Mouse (Mus musculus) cerebellum, adult 2 months (tissue): ENCODE data around the gene Cacnb4. TPM values are rescaled to one million over a fixed set of nuclear protein-coding genes. Genes with fewer than 3 reads are reported as not detected.

Experiments used
- DNase-seq, 2 experiments: peaks; one replicate each; pipeline ENCODE4 v3.0.0; 2021
- H3K27ac ChIP-seq: fragments of 200-500 bp; 2 replicates; pipeline ENCODE4 v1.5.1; 2012; ENCODE audit warnings: low read length, control low read depth, inconsistent platforms; ENCODE audit not compliant: insufficient read depth
- H3K27me3 ChIP-seq: fragments of 200-500 bp; 2 replicates; pipeline ENCODE4 v1.6.1; 2012; ENCODE audit warnings: inconsistent platforms, mild to moderate bottlenecking, low read length, moderate library complexity; ENCODE audit not compliant: control insufficient read depth, insufficient read depth
- H3K4me1 ChIP-seq: fragments of 200-500 bp; 2 replicates; pipeline ENCODE4 v1.6.1; 2011; ENCODE audit warnings: low read length; ENCODE audit not compliant: control insufficient read depth, insufficient read depth
- H3K4me3 ChIP-seq: fragments of 200-500 bp; replicated peaks from 2 replicates; pipeline ENCODE3; 2011; ENCODE audit warnings: mild to moderate bottlenecking, low read depth, low read length, control low read depth; ENCODE audit not compliant: insufficient read depth
- CTCF ChIP-seq: fragments of 200-500 bp; IDR thresholded peaks from 2 replicates; pipeline ENCODE4 v1.5.1; 2011; ENCODE audit warnings: low read depth, mild to moderate bottlenecking, control low read depth, low read length, moderate library complexity, borderline replicate concordance; ENCODE audit not compliant: insufficient read depth
- POLR2A ChIP-seq: fragments of 200-500 bp; IDR thresholded peaks from 2 replicates; pipeline ENCODE4 v1.6.1; 2011; ENCODE audit warnings: low read length, control low read depth, borderline replicate concordance; ENCODE audit not compliant: insufficient read depth
- WGBS: fragments of 180-500 bp; shearing (Covaris S2); methylation state at CpG from one replicate; pipeline ENCODE4 v1.1.7; 2018; 5-methylcytosine and 5-hydroxymethylcytosine counted together
- polyA plus RNA-seq: library from polyadenylated mRNA; depleted of rRNA; stranded (reverse); fragments of >200 nt; gene quantifications from 2 replicates; pipeline ENCODE4 v1.2.3, GENCODE M21; 2012

Cacnb4 gene
- polyA plus RNA-seq, 1 experiment: 64.7 TPM

GRCm38 (mm10) chr2:52474570-52474969 lies 202.1 kb downstream of the Cacnb4 start:
- no peak for TF ChIP-seq CTCF
- no peak for TF ChIP-seq POLR2A
- peak in 1 of 2 experiments; percentile 84 for DNase-seq
- WGBS: 12% methylated on average over 11 of the region's 11 CpGs
- H3K4me3 ChIP-seq: no peak overlapping the region
- H3K4me1 ChIP-seq: peaks cover 54% of the 10 kb centered on the region
- H3K27me3 ChIP-seq: no peaks in the 10 kb centered on the region
- H3K27ac ChIP-seq: peak overlapping the region; percentile 38

- Histone ChIP-seq H3K27ac (no peak overlapping the region), H3K27me3 (no peaks in the 10 kb centered on the region), H3K4me1 (peaks cover 42% of the 10 kb centered on the region), H3K4me3 (no peak overlapping the region)
- 28% methylated on average over 4 of the region's 4 CpGs for WGBS
- no peak for TF ChIP-seq POLR2A
- no peak for TF ChIP-seq CTCF
- DNase-seq: peak; percentile 45 to 70
These were observed 204.9 kb downstream of the Cacnb4 start for GRCm38 (mm10) chr2:52471545-52472291.

GRCm38 (mm10) chr2:52470044-52470560 lies 206.5 kb downstream of the Cacnb4 start:
- TF ChIP-seq POLR2A (no peak), CTCF (no peak)
- 91% methylated on average over 4 of the region's 4 CpGs for WGBS
- Histone ChIP-seq H3K27me3 (no peaks in the 10 kb centered on the region), H3K27ac (no peak overlapping the region), H3K4me1 (peaks cover 31% of the 10 kb centered on the region), H3K4me3 (no peak overlapping the region)
- DNase-seq: no peak

GRCm38 (mm10) chr2:52467629-52468028 lies 209.0 kb downstream of the Cacnb4 start:
- peaks cover 12% of the 10 kb centered on the region for H3K4me1 ChIP-seq
- H3K27me3 ChIP-seq: no peaks in the 10 kb centered on the region
- no peak overlapping the region for H3K4me3 ChIP-seq
- no peak overlapping the region for H3K27ac ChIP-seq
- 81% methylated on average over 6 of the region's 6 CpGs for WGBS
- no peak for TF ChIP-seq CTCF
- TF ChIP-seq POLR2A: no peak
- DNase-seq: no peak

- H3K4me1 ChIP-seq: no peaks in the 10 kb centered on the region
- 0 out of 2 replicates have a peak overlapping the region, but pooled peaks have one; percentile 21 for H3K27ac ChIP-seq
- WGBS: 83% methylated on average over 12 of the region's 12 CpGs
- TF ChIP-seq CTCF (no peak), POLR2A (no peak)
- no peaks in the 10 kb centered on the region for H3K27me3 ChIP-seq
- no peak overlapping the region for H3K4me3 ChIP-seq
- no peak for DNase-seq
These were observed 215.2 kb downstream of the Cacnb4 start for GRCm38 (mm10) chr2:52461206-52461967.

- TF ChIP-seq POLR2A (no peak), CTCF (no peak)
- DNase-seq: no peak
- H3K27me3 ChIP-seq: no peaks in the 10 kb centered on the region
- no peaks in the 10 kb centered on the region for H3K4me1 ChIP-seq
- 62% methylated on average over 7 of the region's 7 CpGs for WGBS
- H3K4me3 ChIP-seq: no peak overlapping the region
- H3K27ac ChIP-seq: no peak overlapping the region
These were observed 220.8 kb downstream of the Cacnb4 start for GRCm38 (mm10) chr2:52455606-52456479.

GRCm38 (mm10) chr2:52449818-52450217 lies 226.8 kb downstream of the Cacnb4 start:
- peaks cover 3% of the 10 kb centered on the region; the same call in 1 of the 2 replicates for H3K4me1 ChIP-seq
- DNase-seq: no peak
- no peak overlapping the region for H3K4me3 ChIP-seq
- H3K27me3 ChIP-seq: no peaks in the 10 kb centered on the region
- TF ChIP-seq CTCF: no peak
- TF ChIP-seq POLR2A: no peak
- H3K27ac ChIP-seq: no peak overlapping the region
- 91% methylated on average over 8 of the region's 8 CpGs for WGBS
